Mouse (Mus musculus): ENCODE measurements around the gene Slc44a1. TPM values are rescaled to one million over a fixed set of nuclear protein-coding genes. Genes with fewer than 3 reads are reported as not detected.

Slc44a1 gene
- polyA plus RNA-seq, 1 experiment from 2014 or later, result 51.5 TPM

GRCm38 (mm10) chr4:53614576-53615225 is 174.5 kb downstream of the Slc44a1 start:
- Histone ChIP-seq H3K27me3 (ENCODE audit: insufficient read depth, low read length) (no peaks in the 10 kb centered on the region), H3K9ac (no peak overlapping the region), H3K36me3 (ENCODE audit: insufficient read depth) (no peaks in the 10 kb centered on the region), H3K27ac (ENCODE audit: low read depth) (no peak overlapping the region), H3K9me3 (ENCODE audit: low read depth, low read length) (no peaks in the 10 kb centered on the region), H3K4me1 (ENCODE audit: insufficient read depth) (peaks cover 5% of the 10 kb centered on the region; the same call in 1 of the 2 replicates), H3K4me3 (ENCODE audit: low read depth, low read length) (no peak overlapping the region), H3K4me2 (no peak overlapping the region)
- no peak for DNase-seq
- 84% methylated on average over 5 of the region's 5 CpGs for WGBS
- ATAC-seq (ENCODE audit: insufficient read depth), result no peak
- no peak for TF ChIP-seq CTCF (IDR thresholded peaks at IDR 0.05; ENCODE audit: low read depth)

- 37% methylated on average over 3 of the region's 3 CpGs for WGBS
- H3K4me1 ChIP-seq (ENCODE audit: insufficient read depth), result peaks cover 7% of the 10 kb centered on the region; the same call in 1 of the 2 replicates
- no peaks in the 10 kb centered on the region for H3K36me3 ChIP-seq (ENCODE audit: insufficient read depth)
- H3K9ac ChIP-seq, result no peak overlapping the region
- no peak for TF ChIP-seq CTCF (IDR thresholded peaks at IDR 0.05; ENCODE audit: low read depth)
- H3K27me3 ChIP-seq (ENCODE audit: insufficient read depth, low read length), result no peaks in the 10 kb centered on the region
- no peak overlapping the region for H3K27ac ChIP-seq (ENCODE audit: low read depth)
- DNase-seq (no peak), ATAC-seq (ENCODE audit: insufficient read depth) (peak; percentile 52; the same call in 1 of the 2 replicates)
- H3K4me3 ChIP-seq (ENCODE audit: low read depth, low read length), result no peak overlapping the region
- H3K9me3 ChIP-seq (ENCODE audit: low read depth, low read length), result no peaks in the 10 kb centered on the region
- H3K4me2 ChIP-seq, result no peak overlapping the region
Observed at GRCm38 (mm10) chr4:53617968-53618367, 177.8 kb downstream of the Slc44a1 start.

DNA sequence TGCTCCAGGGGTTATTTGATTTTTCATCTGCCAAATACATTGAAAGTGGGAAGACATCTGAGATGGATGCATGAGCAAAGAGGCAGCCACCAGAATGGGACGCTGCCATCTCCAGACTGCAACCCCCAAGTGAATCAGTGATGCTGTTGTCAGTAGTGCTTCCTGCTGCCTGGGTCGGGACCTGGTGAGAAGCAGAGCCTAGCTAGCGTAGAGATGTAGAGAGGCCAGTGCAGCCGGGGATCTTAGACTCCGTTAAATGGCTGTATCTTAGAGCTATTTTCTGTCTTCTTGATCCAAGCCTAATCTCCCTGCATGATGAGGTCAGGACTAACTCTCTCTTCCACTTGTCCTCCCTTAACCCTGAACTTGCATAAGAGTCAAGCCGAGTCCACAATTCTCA is 179.9 kb downstream of the Slc44a1 start:
- Histone ChIP-seq H3K27ac (ENCODE audit: low read depth) (no peak overlapping the region), H3K9me3 (ENCODE audit: low read depth, low read length) (no peaks in the 10 kb centered on the region), H3K4me3 (ENCODE audit: low read depth, low read length) (no peak overlapping the region), H3K4me2 (no peak overlapping the region), H3K27me3 (ENCODE audit: insufficient read depth, low read length) (no peaks in the 10 kb centered on the region), H3K9ac (no peak overlapping the region), H3K4me1 (ENCODE audit: insufficient read depth) (peaks cover 7% of the 10 kb centered on the region; the same call in 1 of the 2 replicates), H3K36me3 (ENCODE audit: insufficient read depth) (no peaks in the 10 kb centered on the region)
- ATAC-seq (ENCODE audit: insufficient read depth), result no peak
- no peak for TF ChIP-seq CTCF (IDR thresholded peaks at IDR 0.05; ENCODE audit: low read depth)
- 83% methylated on average over 6 of the region's 6 CpGs for WGBS
- no peak for DNase-seq

GRCm38 (mm10) chr4:53621084-53621483 is 180.9 kb downstream of the Slc44a1 start:
- no peak for TF ChIP-seq CTCF (IDR thresholded peaks at IDR 0.05; ENCODE audit: low read depth)
- Histone ChIP-seq H3K36me3 (ENCODE audit: insufficient read depth) (no peaks in the 10 kb centered on the region), H3K27ac (ENCODE audit: low read depth) (no peak overlapping the region), H3K27me3 (ENCODE audit: insufficient read depth, low read length) (no peaks in the 10 kb centered on the region), H3K9me3 (ENCODE audit: low read depth, low read length) (no peaks in the 10 kb centered on the region), H3K4me1 (ENCODE audit: insufficient read depth) (peaks cover 7% of the 10 kb centered on the region; the same call in 1 of the 2 replicates), H3K9ac (no peak overlapping the region), H3K4me2 (no peak overlapping the region), H3K4me3 (ENCODE audit: low read depth, low read length) (no peak overlapping the region)
- WGBS, result 46% methylated on average over 6 of the region's 6 CpGs
- DNase-seq (no peak), ATAC-seq (ENCODE audit: insufficient read depth) (no peak)

- Histone ChIP-seq H3K4me1 (ENCODE audit: insufficient read depth) (peaks cover 7% of the 10 kb centered on the region; the same call in 1 of the 2 replicates), H3K4me2 (no peak overlapping the region), H3K27me3 (ENCODE audit: insufficient read depth, low read length) (no peaks in the 10 kb centered on the region), H3K9ac (no peak overlapping the region), H3K4me3 (ENCODE audit: low read depth, low read length) (no peak overlapping the region), H3K27ac (ENCODE audit: low read depth) (no peak overlapping the region), H3K36me3 (ENCODE audit: insufficient read depth) (no peaks in the 10 kb centered on the region), H3K9me3 (ENCODE audit: low read depth, low read length) (no peaks in the 10 kb centered on the region)
- ATAC-seq (ENCODE audit: insufficient read depth) (no peak), DNase-seq (no peak)
- no peak for TF ChIP-seq CTCF (IDR thresholded peaks at IDR 0.05; ENCODE audit: low read depth)
- WGBS, result 36% methylated on average over 5 of the region's 5 CpGs
Observed at GRCm38 (mm10) chr4:53621490-53621889, 181.3 kb downstream of the Slc44a1 start.

DNA sequence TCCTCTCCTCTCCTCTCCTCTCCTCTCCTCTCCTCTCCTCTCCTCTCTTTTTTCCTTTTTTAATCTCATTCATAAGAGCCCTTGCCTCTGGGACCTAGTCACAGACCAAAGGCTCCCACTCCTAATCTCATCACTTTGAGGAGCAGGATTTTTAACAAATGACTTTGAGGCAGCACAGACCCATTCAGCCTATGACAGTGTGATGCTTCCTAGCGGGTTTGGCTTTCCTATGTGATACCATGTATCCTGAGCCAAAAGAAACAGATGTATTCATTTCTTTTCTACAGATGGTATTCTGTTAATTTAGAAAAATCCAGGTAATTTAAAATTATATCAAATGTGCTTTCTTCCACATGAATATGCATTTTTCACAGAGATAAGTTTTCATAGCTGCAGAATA is 183.5 kb downstream of the Slc44a1 start:
- H3K9ac ChIP-seq, result no peak overlapping the region
- 0 out of 2 replicates have a peak, but pooled peaks cover 3% of the 10 kb centered on the region for H3K4me1 ChIP-seq (ENCODE audit: insufficient read depth)
- ATAC-seq (ENCODE audit: insufficient read depth) (no peak), DNase-seq (no peak)
- no peaks in the 10 kb centered on the region for H3K27me3 ChIP-seq (ENCODE audit: insufficient read depth, low read length)
- 90% methylated on average over 1 of the region's 1 CpGs for WGBS
- H3K4me3 ChIP-seq (ENCODE audit: low read depth, low read length), result no peak overlapping the region
- no peak overlapping the region for H3K27ac ChIP-seq (ENCODE audit: low read depth)
- H3K36me3 ChIP-seq (ENCODE audit: insufficient read depth), result no peaks in the 10 kb centered on the region
- TF ChIP-seq CTCF (IDR thresholded peaks at IDR 0.05; ENCODE audit: low read depth), result no peak
- H3K9me3 ChIP-seq (ENCODE audit: low read depth, low read length), result no peaks in the 10 kb centered on the region
- no peak overlapping the region for H3K4me2 ChIP-seq

GRCm38 (mm10) chr4:53624816-53625215 is 184.6 kb downstream of the Slc44a1 start:
- 37% methylated on average over 4 of the region's 4 CpGs for WGBS
- no peak overlapping the region for H3K27ac ChIP-seq (ENCODE audit: low read depth)
- H3K9ac ChIP-seq, result no peak overlapping the region; the same call in 1 of the 2 replicates
- H3K4me2 ChIP-seq, result no peak overlapping the region
- no peaks in the 10 kb centered on the region for H3K36me3 ChIP-seq (ENCODE audit: insufficient read depth)
- H3K4me1 ChIP-seq (ENCODE audit: insufficient read depth), result 0 out of 2 replicates have a peak, but pooled peaks cover 3% of the 10 kb centered on the region
- H3K9me3 ChIP-seq (ENCODE audit: low read depth, low read length), result no peaks in the 10 kb centered on the region
- DNase-seq (peak; percentile 68), ATAC-seq (ENCODE audit: insufficient read depth) (peak; percentile 27; the same call in 1 of the 2 replicates)
- no peak for TF ChIP-seq CTCF (IDR thresholded peaks at IDR 0.05; ENCODE audit: low read depth)
- H3K4me3 ChIP-seq (ENCODE audit: low read depth, low read length), result no peak overlapping the region
- no peaks in the 10 kb centered on the region for H3K27me3 ChIP-seq (ENCODE audit: insufficient read depth, low read length)
